Mouse (Mus musculus) stomach, embryonic 14.5 days (tissue): ENCODE measurements around the gene Mylk3. TPM values are rescaled to one million over a fixed set of nuclear protein-coding genes. Genes with fewer than 3 reads are reported as not detected.
A peak's percentile ranks its signal among the peaks of the same experiment; 100 is the strongest.

Source experiments
- ATAC-seq: fragments of 200-750 bp; cut with Nextera tagmentation; 2 replicates; pipeline ENCODE4 v1.8.0; 2017; ENCODE audit warnings: low read depth, moderate TSS enrichment; ENCODE audit not compliant: insufficient number of reproducible peaks, insufficient read depth, low FRiP score
- H3K27ac ChIP-seq: fragments of 300-500 bp; sonication (generic); 2 replicates; pipeline ENCODE4 v1.5.1; 2014; ENCODE audit warnings: mild to moderate bottlenecking, low read length, moderate library complexity, mixed read lengths
- H3K27me3 ChIP-seq: fragments of 300-500 bp; sonication (generic); 2 replicates; pipeline ENCODE4 v1.6.1; 2014; ENCODE audit warnings: low read length, control low read depth, mixed read lengths; ENCODE audit not compliant: control insufficient read depth, insufficient read depth
- H3K36me3 ChIP-seq: fragments of 300-500 bp; sonication (generic); 2 replicates; pipeline ENCODE4 v1.6.1; 2014; ENCODE audit warnings: mild to moderate bottlenecking, control low read depth, low read length, moderate library complexity, mixed read lengths; ENCODE audit not compliant: control insufficient read depth, insufficient read depth
- H3K4me1 ChIP-seq: fragments of 300-500 bp; sonication (generic); 2 replicates; pipeline ENCODE4 v1.6.1; 2014; ENCODE audit warnings: low read length, control low read depth, mixed read lengths; ENCODE audit not compliant: control insufficient read depth, insufficient read depth
- H3K4me2 ChIP-seq: fragments of 300-500 bp; sonication (generic); replicated peaks from 2 replicates; pipeline ENCODE4 v1.6.1; 2014; ENCODE audit warnings: low read depth, low read length, control low read depth
- H3K4me3 ChIP-seq: fragments of 300-500 bp; sonication (generic); 2 replicates; pipeline ENCODE4 v1.5.1; 2014; ENCODE audit warnings: low read depth, low read length, control low read depth
- H3K9ac ChIP-seq: fragments of 300-500 bp; sonication (generic); replicated peaks from 2 replicates; pipeline ENCODE4 v1.6.1; 2014; ENCODE audit warnings: low read depth, mild to moderate bottlenecking, control low read depth, low read length, moderate library complexity, mixed read lengths
- H3K9me3 ChIP-seq: fragments of 300-500 bp; sonication (generic); 2 replicates; pipeline ENCODE4 v1.6.1; 2016; ENCODE audit warnings: low read depth, low read length, control low read depth; ENCODE audit not compliant: control insufficient read depth
- WGBS: fragments of 180-500 bp; shearing (Covaris S2); extraction: QIAGEN DNeasy Blood & Tissue Kit; methylation state at CpG from one replicate; pipeline ENCODE4 v1.1.7; 2014; 5-methylcytosine and 5-hydroxymethylcytosine counted together
- polyA plus RNA-seq: library from polyadenylated mRNA; unstranded; fragments of >200 nt; fragmentation: Nextera tagmentation; extraction: Ambion mirVana; gene quantifications from 2 replicates; pipeline ENCODE4 v1.2.1, GENCODE M21; 2014

Gene Mylk3
- polyA plus RNA-seq, 1 experiment from 2014 or later: 0.55 TPM

GRCm38 (mm10) chr8:85395681-85396431 lies 9.7 kb upstream of the Mylk3 start:
- no peak overlapping the region for H3K9ac ChIP-seq
- 80% methylated on average over 8 of the region's 8 CpGs for whole genome bisulfite sequencing
- no peak for ATAC-seq
- no peak overlapping the region for H3K4me2 ChIP-seq
- no peaks in the 10 kb centered on the region for H3K27me3 ChIP-seq
- H3K9me3 ChIP-seq: no peaks in the 10 kb centered on the region
- H3K4me1 ChIP-seq: no peaks in the 10 kb centered on the region
- H3K4me3 ChIP-seq: no peak overlapping the region
- H3K27ac ChIP-seq: no peak overlapping the region
- H3K36me3 ChIP-seq: no peaks in the 10 kb centered on the region

GRCm38 (mm10) chr8:85395017-85395416 lies 8.9 kb upstream of the Mylk3 start:
- H3K9me3 ChIP-seq: no peaks in the 10 kb centered on the region
- no peak for ATAC-seq
- no peak overlapping the region for H3K4me3 ChIP-seq
- H3K4me1 ChIP-seq: no peaks in the 10 kb centered on the region
- 75% methylated on average over 3 of the region's 3 CpGs for WGBS
- no peak overlapping the region for H3K27ac ChIP-seq
- H3K27me3 ChIP-seq: no peaks in the 10 kb centered on the region
- no peak overlapping the region for H3K4me2 ChIP-seq
- no peaks in the 10 kb centered on the region for H3K36me3 ChIP-seq
- H3K9ac ChIP-seq: no peak overlapping the region

GRCm38 (mm10) chr8:85393199-85393598 lies 7.1 kb upstream of the Mylk3 start:
- Histone ChIP-seq H3K9ac (no peak overlapping the region), H3K9me3 (no peaks in the 10 kb centered on the region), H3K4me3 (no peak overlapping the region), H3K36me3 (no peaks in the 10 kb centered on the region), H3K4me2 (no peak overlapping the region), H3K4me1 (no peaks in the 10 kb centered on the region), H3K27ac (no peak overlapping the region), H3K27me3 (no peaks in the 10 kb centered on the region)
- 85% methylated on average over 6 of the region's 6 CpGs for WGBS
- no peak for ATAC-seq

GRCm38 (mm10) chr8:85391438-85391837 lies 5.3 kb upstream of the Mylk3 start:
- no peak overlapping the region for H3K27ac ChIP-seq
- H3K4me2 ChIP-seq: no peak overlapping the region
- H3K9ac ChIP-seq: no peak overlapping the region
- no peaks in the 10 kb centered on the region for H3K9me3 ChIP-seq
- no peaks in the 10 kb centered on the region for H3K4me1 ChIP-seq
- no peak for ATAC-seq
- H3K36me3 ChIP-seq: no peaks in the 10 kb centered on the region
- H3K4me3 ChIP-seq: no peak overlapping the region
- 38% methylated on average over 1 of the region's 1 CpGs for WGBS
- no peaks in the 10 kb centered on the region for H3K27me3 ChIP-seq

- no peak for ATAC-seq
- 59% methylated on average over 4 of the region's 4 CpGs for WGBS
- no peaks in the 10 kb centered on the region for H3K9me3 ChIP-seq
- H3K27me3 ChIP-seq: no peaks in the 10 kb centered on the region
- peaks cover 17% of the 10 kb centered on the region; the same call in 1 of the 2 replicates for H3K4me1 ChIP-seq
- H3K27ac ChIP-seq: no peak overlapping the region
- H3K9ac ChIP-seq: no peak overlapping the region
- H3K4me2 ChIP-seq: no peak overlapping the region
- H3K4me3 ChIP-seq: no peak overlapping the region
- H3K36me3 ChIP-seq: no peaks in the 10 kb centered on the region
Observed at GRCm38 (mm10) chr8:85381926-85382325, 4.2 kb downstream of the Mylk3 start.

GRCm38 (mm10) chr8:85380824-85381209 lies 5.3 kb downstream of the Mylk3 start:
- no peak overlapping the region for H3K4me3 ChIP-seq
- no peaks in the 10 kb centered on the region for H3K27me3 ChIP-seq
- no peaks in the 10 kb centered on the region for H3K36me3 ChIP-seq
- peaks cover 17% of the 10 kb centered on the region; the same call in 1 of the 2 replicates for H3K4me1 ChIP-seq
- H3K4me2 ChIP-seq: no peak overlapping the region
- H3K9ac ChIP-seq: no peak overlapping the region
- H3K9me3 ChIP-seq: no peaks in the 10 kb centered on the region
- peak; percentile 70; the same call in 1 of the 2 replicates for ATAC-seq
- H3K27ac ChIP-seq: peak overlapping the region; percentile 21; the same call in 1 of the 2 replicates
- WGBS: 33% methylated on average over 8 of the region's 8 CpGs

- WGBS: 68% methylated on average over 10 of the region's 10 CpGs
- H3K9me3 ChIP-seq: no peaks in the 10 kb centered on the region
- no peaks in the 10 kb centered on the region for H3K27me3 ChIP-seq
- peak overlapping the region; percentile 46; the same call in 1 of the 2 replicates for H3K27ac ChIP-seq
- no peak overlapping the region for H3K4me3 ChIP-seq
- no peaks in the 10 kb centered on the region for H3K36me3 ChIP-seq
- no peak overlapping the region for H3K4me2 ChIP-seq
- H3K4me1 ChIP-seq: peaks cover 17% of the 10 kb centered on the region; the same call in 1 of the 2 replicates
- no peak overlapping the region for H3K9ac ChIP-seq
- ATAC-seq: 0 out of 2 replicates have a peak, but pooled peaks have one; percentile 31
Observed at GRCm38 (mm10) chr8:85380123-85380823, 5.9 kb downstream of the Mylk3 start.

- Histone ChIP-seq H3K4me2 (no peak overlapping the region), H3K4me3 (no peak overlapping the region), H3K27ac (peak overlapping the region; percentile 46; the same call in 1 of the 2 replicates), H3K4me1 (peaks cover 17% of the 10 kb centered on the region; the same call in 1 of the 2 replicates), H3K36me3 (no peaks in the 10 kb centered on the region), H3K9me3 (no peaks in the 10 kb centered on the region), H3K9ac (no peak overlapping the region), H3K27me3 (no peaks in the 10 kb centered on the region)
- 13% methylated on average over 2 of the region's 2 CpGs for WGBS
- ATAC-seq: peak; percentile 76
Observed at GRCm38 (mm10) chr8:85379142-85379781, 6.9 kb downstream of the Mylk3 start.
